Mouse (Mus musculus) naive thymus-derived CD4-positive, alpha-beta T cell, adult 5 months (primary cell): ENCODE data around the gene Srarp. TPM values are rescaled to one million over a fixed set of nuclear protein-coding genes. Genes with fewer than 3 reads are reported as not detected.

Source experiments
- polyA plus RNA-seq: library from polyadenylated mRNA; unstranded; fragments of 100-300 nt; shearing (Covaris generic); gene quantifications from one replicate; pipeline ENCODE4 v1.2.1, GENCODE M21; 2017

Srarp gene
- polyA plus RNA-seq = not detected

GRCm38 (mm10) chr4:141435974-141436373 lies at the start of gene Srarp:
Gene Srarp (minus strand): TSS chr4:141436105.

GRCm38 (mm10) chr4:141444451-141445327 lies 8.8 kb upstream of the Srarp start, which contains the start of gene Zbtb17:
Gene Zbtb17 (plus strand): TSS chr4:141444654.

GRCm38 (mm10) chr4:141420192-141420829 lies 15.6 kb downstream of the Srarp start, which contains the start of gene Hspb7:
Gene Hspb7 (plus strand): TSS chr4:141420779.

GRCm38 (mm10) chr4:141415924-141416323 lies 20.0 kb downstream of the Srarp start, which contains the start of gene Clcnkb:
Gene Clcnkb (minus strand): TSS chr4:141416014.

GRCm38 (mm10) chr4:141398545-141398944 lies 37.4 kb downstream of the Srarp start, which contains the start of gene Clcnka:
Gene Clcnka (minus strand): TSS chr4:141398724.

Other genes with a start within 250 kb of the Srarp start
- 4.6 TPM for gene Rsg1, start 222.1 kb downstream of the Srarp start, polyA plus RNA-seq
- not detected for gene Arhgef19, start 196.6 kb downstream of the Srarp start, polyA plus RNA-seq
- gene Epha2, start 134.9 kb downstream of the Srarp start, polyA plus RNA-seq = not detected
- not detected for gene Fam131c, start 67.9 kb downstream of the Srarp start, polyA plus RNA-seq
- not detected for gene Clcnka, start 37.4 kb downstream of the Srarp start, polyA plus RNA-seq
- not detected for gene Clcnkb, start 20.1 kb downstream of the Srarp start, polyA plus RNA-seq
- not detected for gene Hspb7, start 15.3 kb downstream of the Srarp start, polyA plus RNA-seq
- gene Zbtb17, start 8.5 kb upstream of the Srarp start, polyA plus RNA-seq = 47.7 TPM
- 32.1 TPM for gene Spen, start 102.5 kb upstream of the Srarp start, polyA plus RNA-seq
- not detected for gene Fblim1, start 170.0 kb upstream of the Srarp start, polyA plus RNA-seq
- not detected for gene Tmem82, start 182.5 kb upstream of the Srarp start, polyA plus RNA-seq
- gene Slc25a34, start 187.7 kb upstream of the Srarp start, polyA plus RNA-seq = not detected
- 11.3 TPM for gene Plekhm2, start 228.8 kb upstream of the Srarp start, polyA plus RNA-seq
- gene Rsc1a1, start 249.5 kb upstream of the Srarp start, polyA plus RNA-seq = 3.4 TPM